Mouse (Mus musculus): ENCODE measurements around the gene F2rl2. TPM values are rescaled to one million over a fixed set of nuclear protein-coding genes. Genes with fewer than 3 reads are reported as not detected.

Gene F2rl2
- total RNA-seq, 1 experiment, result 0.27 TPM

- no peaks in the 10 kb centered on the region for H3K9me3 ChIP-seq (ENCODE audit: control insufficient read depth, insufficient read depth, low read depth, low read length)
- H3K36me3 ChIP-seq (ENCODE audit: control insufficient read depth, insufficient read depth, low read length, poor library complexity, severe bottlenecking), result no peaks in the 10 kb centered on the region; the same call in 1 of the 2 replicates
- TF ChIP-seq ZNF384 (IDR thresholded peaks at IDR 0.05; ENCODE audit: low read depth, low read length) (no peak), ZC3H11A (IDR thresholded peaks at IDR 0.05; ENCODE audit: borderline replicate concordance, low read depth, low read length) (no peak), HCFC1 (IDR thresholded peaks at IDR 0.05; ENCODE audit: borderline replicate concordance, insufficient read depth, low read length) (no peak), CHD2 (IDR thresholded peaks at IDR 0.05; ENCODE audit: low read depth, low read length) (no peak), MAFK (IDR thresholded peaks at IDR 0.05; ENCODE audit: insufficient read depth, low read depth, low read length) (no peak)
- H3K4me1 ChIP-seq (ENCODE audit: control insufficient read depth in 2 of 2, insufficient read depth in 2 of 2, low read length in 2 of 2, poor library complexity in 1 of 2), result peaks cover 10 to 17% of the 10 kb centered on the region in 2 experiments; a peak in 2 of 4 replicates
- no peak for DNase-seq (ENCODE audit: low read depth, low spot score)
- no peak overlapping the region for H3K27ac ChIP-seq (ENCODE audit: insufficient read depth, low read depth, low read length, poor library complexity, severe bottlenecking)
- no peak overlapping the region for H3K9ac ChIP-seq (ENCODE audit: insufficient read depth, low read depth, low read length, poor library complexity, severe bottlenecking)
- in situ Hi-C loops (cut with MboI; ENCODE audit: low sequenced_read_pairs in 2 of 2, unreplicated experiment in 2 of 2), result no loop called here
- H3K4me3 ChIP-seq (ENCODE audit: insufficient read depth in 1 of 2, low read depth in 1 of 2, low read length in 2 of 2, poor library complexity in 1 of 2, severe bottlenecking in 1 of 2), result no peak overlapping the region
Observed at GRCm38 (mm10) chr13:95653696-95654095, 43.0 kb upstream of the F2rl2 start.

- Histone ChIP-seq H3K27ac (ENCODE audit: insufficient read depth, low read depth, low read length, poor library complexity, severe bottlenecking) (no peak overlapping the region), H3K4me3 (ENCODE audit: insufficient read depth in 1 of 2, low read depth in 1 of 2, low read length in 2 of 2, poor library complexity in 1 of 2, severe bottlenecking in 1 of 2) (no peak overlapping the region), H3K36me3 (ENCODE audit: control insufficient read depth, insufficient read depth, low read length, poor library complexity, severe bottlenecking) (no peaks in the 10 kb centered on the region; the same call in 1 of the 2 replicates), H3K4me1 (ENCODE audit: control insufficient read depth in 2 of 2, insufficient read depth in 2 of 2, low read length in 2 of 2, poor library complexity in 1 of 2) (peaks cover 10 to 17% of the 10 kb centered on the region in 2 experiments; a peak in 2 of 4 replicates), H3K9me3 (ENCODE audit: control insufficient read depth, insufficient read depth, low read depth, low read length) (no peaks in the 10 kb centered on the region), H3K9ac (ENCODE audit: insufficient read depth, low read depth, low read length, poor library complexity, severe bottlenecking) (no peak overlapping the region)
- no peak for DNase-seq (ENCODE audit: low read depth, low spot score)
- no peak for TF ChIP-seq HCFC1 (IDR thresholded peaks at IDR 0.05; ENCODE audit: borderline replicate concordance, insufficient read depth, low read length)
- in situ Hi-C loops (cut with MboI; ENCODE audit: low sequenced_read_pairs in 2 of 2, unreplicated experiment in 2 of 2), result no loop called here
Observed at GRCm38 (mm10) chr13:95655284-95655683, 41.4 kb upstream of the F2rl2 start.

GRCm38 (mm10) chr13:95657171-95657570, 39.5 kb upstream of the F2rl2 start:
- Histone ChIP-seq H3K9ac (ENCODE audit: insufficient read depth, low read depth, low read length, poor library complexity, severe bottlenecking) (no peak overlapping the region), H3K4me3 (ENCODE audit: insufficient read depth in 1 of 2, low read depth in 1 of 2, low read length in 2 of 2, poor library complexity in 1 of 2, severe bottlenecking in 1 of 2) (no peak overlapping the region), H3K27ac (ENCODE audit: insufficient read depth, low read depth, low read length, poor library complexity, severe bottlenecking) (peak overlapping the region; percentile 86), H3K36me3 (ENCODE audit: control insufficient read depth, insufficient read depth, low read length, poor library complexity, severe bottlenecking) (no peaks in the 10 kb centered on the region; the same call in 1 of the 2 replicates), H3K4me1 (ENCODE audit: control insufficient read depth in 2 of 2, insufficient read depth in 2 of 2, low read length in 2 of 2, poor library complexity in 1 of 2) (peaks cover 10 to 20% of the 10 kb centered on the region in 2 experiments; a peak in 2 of 4 replicates), H3K9me3 (ENCODE audit: control insufficient read depth, insufficient read depth, low read depth, low read length) (no peaks in the 10 kb centered on the region)
- TF ChIP-seq CHD2 (IDR thresholded peaks at IDR 0.05; ENCODE audit: low read depth, low read length) (0 out of 2 replicates have a peak, but pooled peaks have one; percentile 44), HCFC1 (IDR thresholded peaks at IDR 0.05; ENCODE audit: borderline replicate concordance, insufficient read depth, low read length) (no peak)
- in situ Hi-C loops (cut with MboI; ENCODE audit: low sequenced_read_pairs in 2 of 2, unreplicated experiment in 2 of 2), result no loop called here
- DNase-seq (ENCODE audit: low read depth, low spot score), result peak; percentile 61

GRCm38 (mm10) chr13:95659432-95659831, 37.2 kb upstream of the F2rl2 start:
- no peaks in the 10 kb centered on the region for H3K9me3 ChIP-seq (ENCODE audit: control insufficient read depth, insufficient read depth, low read depth, low read length)
- H3K4me3 ChIP-seq (ENCODE audit: insufficient read depth in 1 of 2, low read depth in 1 of 2, low read length in 2 of 2, poor library complexity in 1 of 2, severe bottlenecking in 1 of 2), result no peak overlapping the region
- TF ChIP-seq ZC3H11A (IDR thresholded peaks at IDR 0.05; ENCODE audit: borderline replicate concordance, low read depth, low read length) (no peak), MAFK (IDR thresholded peaks at IDR 0.05; ENCODE audit: insufficient read depth, low read depth, low read length) (no peak), CHD2 (IDR thresholded peaks at IDR 0.05; ENCODE audit: low read depth, low read length) (no peak), ZNF384 (IDR thresholded peaks at IDR 0.05; ENCODE audit: low read depth, low read length) (no peak), HCFC1 (IDR thresholded peaks at IDR 0.05; ENCODE audit: borderline replicate concordance, insufficient read depth, low read length) (no peak)

GRCm38 (mm10) chr13:95663834-95664233, 32.8 kb upstream of the F2rl2 start:
- no peak for TF ChIP-seq ZNF384 (IDR thresholded peaks at IDR 0.05; ENCODE audit: low read depth, low read length)
- no peak overlapping the region for H3K9ac ChIP-seq (ENCODE audit: insufficient read depth, low read depth, low read length, poor library complexity, severe bottlenecking)
- in situ Hi-C loops (cut with MboI; ENCODE audit: low sequenced_read_pairs in 2 of 2, unreplicated experiment in 2 of 2), result no loop called here
- no peak overlapping the region for H3K27ac ChIP-seq (ENCODE audit: insufficient read depth, low read depth, low read length, poor library complexity, severe bottlenecking)
- H3K36me3 ChIP-seq (ENCODE audit: control insufficient read depth, insufficient read depth, low read length, poor library complexity, severe bottlenecking), result peaks cover 2% of the 10 kb centered on the region; the same call in 1 of the 2 replicates
- H3K9me3 ChIP-seq (ENCODE audit: control insufficient read depth, insufficient read depth, low read depth, low read length), result no peaks in the 10 kb centered on the region
- no peak overlapping the region for H3K4me3 ChIP-seq (ENCODE audit: insufficient read depth in 1 of 2, low read depth in 1 of 2, low read length in 2 of 2, poor library complexity in 1 of 2, severe bottlenecking in 1 of 2)
- peaks cover 0 to 3% of the 10 kb centered on the region in 2 experiments; a peak in 1 of 4 replicates for H3K4me1 ChIP-seq (ENCODE audit: control insufficient read depth in 2 of 2, insufficient read depth in 2 of 2, low read length in 2 of 2, poor library complexity in 1 of 2)
- DNase-seq (ENCODE audit: low read depth, low spot score), result no peak

More at GRCm38 (mm10) chr13:95659432-95659831, 37.2 kb upstream of the F2rl2 start:
- in situ Hi-C loops (cut with MboI; ENCODE audit: low sequenced_read_pairs in 2 of 2, unreplicated experiment in 2 of 2), result no loop called here
- no peaks in the 10 kb centered on the region; the same call in 1 of the 2 replicates for H3K36me3 ChIP-seq (ENCODE audit: control insufficient read depth, insufficient read depth, low read length, poor library complexity, severe bottlenecking)
- no peak overlapping the region for H3K27ac ChIP-seq (ENCODE audit: insufficient read depth, low read depth, low read length, poor library complexity, severe bottlenecking)
- H3K4me1 ChIP-seq (ENCODE audit: control insufficient read depth in 2 of 2, insufficient read depth in 2 of 2, low read length in 2 of 2, poor library complexity in 1 of 2), result peaks cover 10 to 20% of the 10 kb centered on the region in 2 experiments; a peak in 2 of 4 replicates
- no peak overlapping the region for H3K9ac ChIP-seq (ENCODE audit: insufficient read depth, low read depth, low read length, poor library complexity, severe bottlenecking)
- no peak for DNase-seq (ENCODE audit: low read depth, low spot score)
